Mouse (Mus musculus) layer of hippocampus, adult 9-11 months (tissue): ENCODE data around the gene Gm20741.

Experiments
- DNase-seq: peaks from one replicate; pipeline ENCODE4 v3.0.0; 2022

The Gm20741 gene

GRCm38 (mm10) chr16:88811827-88812226 is at the start of gene Gm20741:
Gene Gm20741, minus strand, starts transcription at chr16:88812220.
- no peak for DNase-seq

- no peak for DNase-seq
Measured at GRCm38 (mm10) chr16:88851450-88851849, 39.4 kb upstream of the Gm20741 start.

GRCm38 (mm10) chr16:88848558-88848957 is 36.5 kb upstream of the Gm20741 start:
- DNase-seq = no peak

GRCm38 (mm10) chr16:88847363-88847762 is 35.3 kb upstream of the Gm20741 start:
- DNase-seq = no peak

- DNase-seq = no peak
Measured at GRCm38 (mm10) chr16:88826978-88827377, 15.0 kb upstream of the Gm20741 start.

- DNase-seq = no peak
Measured at GRCm38 (mm10) chr16:88826095-88826652, 14.2 kb upstream of the Gm20741 start, which contains the start of gene Krtap14. Gene Krtap14, minus strand, starts transcription at chr16:88826145.

- DNase-seq = no peak
Measured at GRCm38 (mm10) chr16:88823736-88824135, 11.7 kb upstream of the Gm20741 start.

GRCm38 (mm10) chr16:88820066-88820465 is 8.0 kb upstream of the Gm20741 start, which contains the start of gene Krtap15:
Gene Krtap15, plus strand, starts transcription at chr16:88820215.
- DNase-seq = no peak

- DNase-seq = no peak
Measured at GRCm38 (mm10) chr16:88786786-88787185, 25.2 kb downstream of the Gm20741 start.

GRCm38 (mm10) chr16:88777596-88777995 is 34.4 kb downstream of the Gm20741 start, which contains the start of gene Gm5965:
Gene Gm5965, plus strand, starts transcription at chr16:88777896.
- DNase-seq = no peak

- DNase-seq = no peak
Measured at GRCm38 (mm10) chr16:88774106-88774505, 37.9 kb downstream of the Gm20741 start, which contains the start of gene 2310057N15Rik. Gene 2310057N15Rik, minus strand, starts transcription at chr16:88774206.
